Mouse (Mus musculus) small intestine, adult 2 months (tissue): ENCODE measurements around the gene Wdr89.

ENCODE experiments used
- CTCF ChIP-seq: fragments of 200-500 bp; IDR thresholded peaks from 2 replicates; pipeline ENCODE4 v1.5.1; 2012; ENCODE audit warnings: low read depth, mild to moderate bottlenecking, control low read depth, inconsistent platforms, low read length, moderate library complexity, mixed read lengths; ENCODE audit not compliant: insufficient replicate concordance, insufficient read length; ENCODE audit errors: extremely low read depth
- POLR2A ChIP-seq: fragments of 200-500 bp; IDR thresholded peaks from 2 replicates; pipeline ENCODE4 v1.6.1; 2012; ENCODE audit warnings: low read depth, mild to moderate bottlenecking, control low read depth, inconsistent platforms, low read length, moderate library complexity

DNA sequence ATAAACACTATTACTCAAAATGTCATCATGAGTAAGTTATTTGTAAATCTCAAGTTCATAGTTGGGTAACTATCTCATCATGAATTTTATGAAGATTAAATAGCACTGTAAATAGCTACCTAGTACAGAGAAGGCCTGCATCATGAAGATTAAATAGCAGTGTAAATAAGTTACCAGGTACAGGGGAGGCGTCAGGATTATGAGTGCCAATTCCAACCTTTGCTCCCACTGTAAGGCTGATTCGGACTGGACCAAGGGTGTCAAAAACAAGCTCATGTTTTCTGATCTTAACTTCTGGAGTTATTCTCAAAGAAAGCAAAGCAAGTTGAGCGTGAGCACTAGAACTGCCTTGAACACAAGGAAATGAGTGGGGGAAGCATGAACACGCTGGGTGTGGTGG is 14.3 kb upstream of the Wdr89 start:
- TF ChIP-seq CTCF (no peak), POLR2A (no peak)
